Mouse (Mus musculus): ENCODE measurements around the gene Fam71b. TPM values are rescaled to one million over a fixed set of nuclear protein-coding genes. Genes with fewer than 3 reads are reported as not detected.

Fam71b gene
- polyA plus RNA-seq, 1 experiment from 2014 or later = not detected

DNA sequence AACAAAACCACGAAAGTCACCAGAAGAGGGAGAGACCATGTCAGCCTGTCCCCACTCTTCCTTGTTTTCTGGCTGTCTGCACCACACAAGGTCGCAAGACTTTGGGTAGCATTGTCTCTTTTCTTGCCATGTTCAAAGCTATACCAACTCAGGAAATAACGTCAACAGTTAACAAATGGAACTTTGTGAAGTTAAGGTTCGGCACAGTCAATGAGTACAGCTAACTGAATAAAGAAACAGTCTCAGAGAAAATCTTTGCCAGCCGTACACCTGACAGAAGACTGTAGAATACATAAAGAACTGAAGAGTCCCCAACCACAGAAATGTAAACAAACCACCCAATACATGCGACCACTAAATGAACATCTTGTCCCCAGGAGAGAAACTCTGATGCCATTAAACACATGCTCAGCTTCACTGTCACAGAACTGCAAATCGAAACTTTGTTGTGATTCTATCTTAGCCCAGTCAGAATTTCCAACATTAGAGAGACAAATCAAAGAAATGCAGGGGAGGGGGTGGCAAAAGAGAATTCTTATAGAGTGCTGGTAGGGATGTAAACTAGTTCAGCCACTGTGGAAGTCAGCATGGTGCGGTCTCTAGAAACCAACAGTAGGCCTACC lies 23.9 kb upstream of the Fam71b start:
- no peak overlapping the region for H3K4me3 ChIP-seq (ENCODE audit: low read depth, low read length)
- DNase-seq (ENCODE audit: low spot score) = no peak
- H3K9ac ChIP-seq (replicated peaks; ENCODE audit: low read depth) = no peak overlapping the region
- 63% methylated on average over 8 of the region's 8 CpGs for WGBS
- H3K27ac ChIP-seq (ENCODE audit: low read length) = no peak overlapping the region
- H3K4me2 ChIP-seq (replicated peaks; ENCODE audit: low read depth, low read length) = no peak overlapping the region
- no peaks in the 10 kb centered on the region for H3K36me3 ChIP-seq (ENCODE audit: insufficient read depth, low read length)
- H3K4me1 ChIP-seq (ENCODE audit: insufficient read depth, low read depth, low read length) = no peaks in the 10 kb centered on the region
- TF ChIP-seq EP300 (IDR thresholded peaks at IDR 0.05) (no peak), CTCF (IDR thresholded peaks at IDR 0.05) (no peak)
- H3K27me3 ChIP-seq (replicated peaks; ENCODE audit: insufficient read depth, low read length) = no peaks in the 10 kb centered on the region
- no peaks in the 10 kb centered on the region for H3K9me3 ChIP-seq (ENCODE audit: low read length)
- ATAC-seq = no peak

GRCm38 (mm10) chr11:46373071-46374030 lies 23.0 kb upstream of the Fam71b start:
- H3K4me1 ChIP-seq (ENCODE audit: insufficient read depth, low read depth, low read length) = no peaks in the 10 kb centered on the region
- no peak overlapping the region for H3K4me2 ChIP-seq (replicated peaks; ENCODE audit: low read depth, low read length)
- DNase-seq (ENCODE audit: low spot score) (no peak), ATAC-seq (no peak)
- H3K9ac ChIP-seq (replicated peaks; ENCODE audit: low read depth) = no peak overlapping the region
- no peak overlapping the region for H3K4me3 ChIP-seq (ENCODE audit: low read depth, low read length)
- H3K36me3 ChIP-seq (ENCODE audit: insufficient read depth, low read length) = no peaks in the 10 kb centered on the region
- no peaks in the 10 kb centered on the region for H3K9me3 ChIP-seq (ENCODE audit: low read length)
- H3K27ac ChIP-seq (ENCODE audit: low read length) = no peak overlapping the region
- WGBS = 79% methylated on average over 13 of the region's 13 CpGs
- TF ChIP-seq EP300 (IDR thresholded peaks at IDR 0.05) (no peak), CTCF (IDR thresholded peaks at IDR 0.05) (no peak)
- no peaks in the 10 kb centered on the region for H3K27me3 ChIP-seq (replicated peaks; ENCODE audit: insufficient read depth, low read length)

DNA sequence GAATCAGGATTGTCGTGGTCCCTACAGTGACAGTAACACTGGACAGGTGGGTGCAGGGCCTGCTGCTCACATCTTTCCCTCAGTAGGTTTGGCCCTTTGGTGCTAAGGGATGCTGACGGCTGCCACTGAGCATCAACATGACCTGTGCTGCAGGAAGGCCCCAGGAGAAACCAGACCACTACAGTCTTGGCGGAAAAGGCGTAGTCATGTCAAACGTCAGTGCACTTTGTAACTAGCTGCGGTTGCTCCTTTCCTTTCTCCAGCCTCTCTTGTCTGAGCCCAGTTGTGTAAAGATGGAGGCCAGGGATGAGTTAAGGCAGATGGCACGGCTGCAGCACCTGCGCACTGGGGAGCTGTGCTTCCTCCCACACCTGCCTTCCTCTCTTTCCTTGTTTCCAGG lies 21.3 kb upstream of the Fam71b start:
- no peak overlapping the region for H3K4me2 ChIP-seq (replicated peaks; ENCODE audit: low read depth, low read length)
- DNase-seq (ENCODE audit: low spot score) (no peak), ATAC-seq (no peak)
- WGBS = 76% methylated on average over 8 of the region's 8 CpGs
- no peaks in the 10 kb centered on the region for H3K27me3 ChIP-seq (replicated peaks; ENCODE audit: insufficient read depth, low read length)
- H3K9ac ChIP-seq (replicated peaks; ENCODE audit: low read depth) = no peak overlapping the region
- H3K9me3 ChIP-seq (ENCODE audit: low read length) = no peaks in the 10 kb centered on the region
- TF ChIP-seq CTCF (IDR thresholded peaks at IDR 0.05) (no peak), EP300 (IDR thresholded peaks at IDR 0.05) (no peak)
- no peaks in the 10 kb centered on the region for H3K36me3 ChIP-seq (ENCODE audit: insufficient read depth, low read length)
- no peak overlapping the region for H3K27ac ChIP-seq (ENCODE audit: low read length)
- no peak overlapping the region for H3K4me3 ChIP-seq (ENCODE audit: low read depth, low read length)
- H3K4me1 ChIP-seq (ENCODE audit: insufficient read depth, low read depth, low read length) = no peaks in the 10 kb centered on the region

DNA sequence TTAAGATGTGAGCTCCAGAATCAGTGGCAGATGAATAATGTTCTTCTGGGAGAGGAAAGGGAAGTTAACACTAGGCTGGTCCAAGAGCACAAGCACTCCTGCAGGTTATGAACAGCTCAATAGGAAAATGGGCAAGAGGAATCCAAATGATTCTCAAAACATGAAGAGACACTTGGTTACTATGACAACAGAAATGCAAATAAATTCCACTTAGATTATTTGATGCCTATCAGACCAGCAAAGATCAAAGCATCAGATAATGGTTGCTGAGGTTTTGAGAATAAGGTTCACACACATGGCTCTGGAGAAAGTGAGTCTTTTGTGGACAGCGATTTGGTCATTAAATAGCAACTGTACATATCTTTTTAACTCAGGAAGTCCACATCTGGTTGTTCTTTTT lies 19.0 kb upstream of the Fam71b start:
- DNase-seq (ENCODE audit: low spot score) = no peak
- H3K9ac ChIP-seq (replicated peaks; ENCODE audit: low read depth) = no peak overlapping the region
- 64% methylated on average over 1 of the region's 1 CpGs for WGBS

DNA sequence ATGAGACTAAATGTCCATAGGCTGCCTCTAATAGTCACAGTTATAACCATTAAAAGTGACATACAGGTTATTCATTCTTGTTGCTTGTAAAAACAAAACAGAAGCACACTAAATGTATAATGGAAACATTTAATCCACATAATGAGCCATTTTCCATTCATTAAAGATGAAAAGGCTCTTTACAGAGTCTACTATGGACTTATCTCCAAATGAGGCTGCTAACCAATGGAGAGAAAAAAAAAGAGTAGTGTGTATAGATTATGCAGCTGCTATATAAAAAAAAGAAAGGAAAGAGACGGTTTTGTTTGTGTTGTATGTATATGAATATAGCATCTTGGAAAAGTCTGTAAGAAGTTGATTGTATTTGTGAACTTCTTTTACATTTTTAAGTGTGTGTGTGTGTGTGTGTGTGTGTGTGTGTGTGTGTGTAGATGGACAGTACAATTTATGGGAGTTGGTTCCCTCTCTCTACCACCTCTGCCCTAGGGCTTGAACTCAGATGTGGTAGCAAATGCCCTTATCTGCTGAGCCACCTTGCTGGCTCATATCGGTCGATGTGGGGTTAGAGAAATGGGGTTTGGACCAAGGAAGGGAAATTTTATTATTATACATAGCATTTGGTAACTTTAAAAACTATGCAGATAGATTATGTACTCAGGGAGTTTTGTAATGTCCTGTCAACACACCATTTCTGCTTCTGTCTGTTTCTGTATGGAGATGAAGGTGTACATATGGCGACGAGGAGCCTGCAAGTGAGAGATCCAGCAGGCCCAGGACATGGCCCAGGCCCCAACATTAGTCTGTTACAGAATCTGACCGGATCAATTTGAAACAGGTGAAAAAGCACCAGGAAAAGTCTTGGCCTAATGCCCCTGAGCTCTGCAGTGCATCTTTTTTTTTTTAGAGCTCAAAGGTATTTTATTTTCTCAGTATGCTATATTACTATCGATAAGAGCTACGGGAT lies 18.3 kb upstream of the Fam71b start:
- H3K9me3 ChIP-seq (ENCODE audit: low read length) = no peaks in the 10 kb centered on the region
- DNase-seq (ENCODE audit: low spot score) (no peak), ATAC-seq (no peak)
- H3K27ac ChIP-seq (ENCODE audit: low read length) = no peak overlapping the region
- TF ChIP-seq EP300 (IDR thresholded peaks at IDR 0.05) (no peak), CTCF (IDR thresholded peaks at IDR 0.05) (no peak)
- H3K9ac ChIP-seq (replicated peaks; ENCODE audit: low read depth) = no peak overlapping the region
- no peaks in the 10 kb centered on the region for H3K36me3 ChIP-seq (ENCODE audit: insufficient read depth, low read length)
- WGBS = 89% methylated on average over 8 of the region's 8 CpGs
- no peak overlapping the region for H3K4me2 ChIP-seq (replicated peaks; ENCODE audit: low read depth, low read length)
- no peak overlapping the region for H3K4me3 ChIP-seq (ENCODE audit: low read depth, low read length)
- H3K4me1 ChIP-seq (ENCODE audit: insufficient read depth, low read depth, low read length) = no peaks in the 10 kb centered on the region
- no peaks in the 10 kb centered on the region for H3K27me3 ChIP-seq (replicated peaks; ENCODE audit: insufficient read depth, low read length)

More for the DNA sequence above, 19.0 kb upstream of the Fam71b start:
- Histone ChIP-seq H3K4me1 (ENCODE audit: insufficient read depth, low read depth, low read length) (no peaks in the 10 kb centered on the region), H3K9me3 (ENCODE audit: low read length) (no peaks in the 10 kb centered on the region), H3K36me3 (ENCODE audit: insufficient read depth, low read length) (no peaks in the 10 kb centered on the region), H3K27me3 (replicated peaks; ENCODE audit: insufficient read depth, low read length) (no peaks in the 10 kb centered on the region), H3K4me2 (replicated peaks; ENCODE audit: low read depth, low read length) (no peak overlapping the region), H3K4me3 (ENCODE audit: low read depth, low read length) (no peak overlapping the region), H3K27ac (ENCODE audit: low read length) (no peak overlapping the region)
- TF ChIP-seq EP300 (IDR thresholded peaks at IDR 0.05) (no peak), CTCF (IDR thresholded peaks at IDR 0.05) (no peak)
- ATAC-seq = no peak

All from lung, postnatal 0 days (tissue).